Mouse (Mus musculus): Measurements from ENCODE around the gene Pir. TPM values are rescaled to one million over a fixed set of nuclear protein-coding genes. Genes with fewer than 3 reads are reported as not detected.
A peak's percentile ranks its signal among the peaks of the same experiment; 100 is the strongest.

Pir gene
- total RNA-seq (2015) (3.9 and 6.1 TPM in 2 replicates), total RNA-seq (2017) (1.7 and 2.8 TPM in 2 replicates)

- peak; percentile 82 for ATAC-seq (ENCODE audit: poor library complexity, severe bottlenecking)
Observed at GRCm38 (mm10) chrX:164269285-164269761, at the start of gene Pir. TSS of gene Pir (plus strand) at chrX:164269371.

- peak; percentile 88 for ATAC-seq (ENCODE audit: poor library complexity, severe bottlenecking)
Observed at GRCm38 (mm10) chrX:164221989-164222388, 47.2 kb upstream of the Pir start.

- ATAC-seq (ENCODE audit: poor library complexity, severe bottlenecking), result no peak
Observed at GRCm38 (mm10) chrX:164233380-164233779, 35.8 kb upstream of the Pir start.

- ATAC-seq (ENCODE audit: poor library complexity, severe bottlenecking), result 0 out of 2 replicates have a peak, but pooled peaks have one; percentile 27
Observed at GRCm38 (mm10) chrX:164245714-164246113, 23.5 kb upstream of the Pir start.

- no peak for ATAC-seq (ENCODE audit: poor library complexity, severe bottlenecking)
Observed at GRCm38 (mm10) chrX:164246722-164247121, 22.4 kb upstream of the Pir start.

- peak; percentile 75 for ATAC-seq (ENCODE audit: poor library complexity, severe bottlenecking)
Observed at GRCm38 (mm10) chrX:164256527-164256926, 12.6 kb upstream of the Pir start.

GRCm38 (mm10) chrX:164258057-164258456, 11.1 kb upstream of the Pir start, which contains the start of gene Bmx:
TSS of gene Bmx (minus strand) at chrX:164258193.
- peak; percentile 61 for ATAC-seq (ENCODE audit: poor library complexity, severe bottlenecking)

GRCm38 (mm10) chrX:164258662-164259061, 10.5 kb upstream of the Pir start:
- ATAC-seq (ENCODE audit: poor library complexity, severe bottlenecking), result peak; percentile 74

- no peak for ATAC-seq (ENCODE audit: poor library complexity, severe bottlenecking)
Observed at GRCm38 (mm10) chrX:164262286-164262685, 6.9 kb upstream of the Pir start.

GRCm38 (mm10) chrX:164264861-164265260, 4.3 kb upstream of the Pir start:
- ATAC-seq (ENCODE audit: poor library complexity, severe bottlenecking), result no peak

GRCm38 (mm10) chrX:164270603-164271002, 1.4 kb downstream of the Pir start:
- peak; percentile 61; the same call in 1 of the 2 replicates for ATAC-seq (ENCODE audit: poor library complexity, severe bottlenecking)

- ATAC-seq (ENCODE audit: poor library complexity, severe bottlenecking), result no peak
Observed at GRCm38 (mm10) chrX:164275536-164275935, 6.4 kb downstream of the Pir start.

GRCm38 (mm10) chrX:164280918-164281647, 11.9 kb downstream of the Pir start:
- ATAC-seq (ENCODE audit: poor library complexity, severe bottlenecking), result peak; percentile 78

GRCm38 (mm10) chrX:164283808-164284207, 14.6 kb downstream of the Pir start:
- ATAC-seq (ENCODE audit: poor library complexity, severe bottlenecking), result no peak

- peak; percentile 96 for ATAC-seq (ENCODE audit: poor library complexity, severe bottlenecking)
Observed at GRCm38 (mm10) chrX:164287077-164287476, 17.9 kb downstream of the Pir start.

GRCm38 (mm10) chrX:164291147-164291546, 22.0 kb downstream of the Pir start:
- no peak for ATAC-seq (ENCODE audit: poor library complexity, severe bottlenecking)

- no peak for ATAC-seq (ENCODE audit: poor library complexity, severe bottlenecking)
Observed at GRCm38 (mm10) chrX:164306250-164306649, 37.1 kb downstream of the Pir start.

GRCm38 (mm10) chrX:164313876-164314275, 44.7 kb downstream of the Pir start:
- no peak for ATAC-seq (ENCODE audit: poor library complexity, severe bottlenecking)

GRCm38 (mm10) chrX:164318554-164318953, 49.4 kb downstream of the Pir start:
- peak; percentile 83 for ATAC-seq (ENCODE audit: poor library complexity, severe bottlenecking)

GRCm38 (mm10) chrX:164320031-164320430, 50.9 kb downstream of the Pir start:
- ATAC-seq (ENCODE audit: poor library complexity, severe bottlenecking), result no peak

- no peak for ATAC-seq (ENCODE audit: poor library complexity, severe bottlenecking)
Observed at GRCm38 (mm10) chrX:164322492-164322891, 53.3 kb downstream of the Pir start.

- peak; percentile 47 for ATAC-seq (ENCODE audit: poor library complexity, severe bottlenecking)
Observed at GRCm38 (mm10) chrX:164323391-164323913, 54.3 kb downstream of the Pir start.

Measured in megakaryocyte, adult 5-6 weeks (primary cell).